Mouse (Mus musculus) liver, adult (tissue): ENCODE data around the gene Tlx2.

ENCODE experiments used
- GATA4 ChIP-seq: IDR thresholded peaks from 2 replicates; pipeline ENCODE4 v1.6.1; 2014; ENCODE audit warnings: mild to moderate bottlenecking, low read length; ENCODE audit not compliant: insufficient replicate concordance

The Tlx2 gene

GRCm38 (mm10) chr6:83053136-83053960, 16.7 kb downstream of the Tlx2 start:
- no peak for TF ChIP-seq GATA4

GRCm38 (mm10) chr6:83049367-83049766, 20.7 kb downstream of the Tlx2 start:
- TF ChIP-seq GATA4 = no peak

GRCm38 (mm10) chr6:83044742-83045141, 25.4 kb downstream of the Tlx2 start:
- TF ChIP-seq GATA4 = no peak

- TF ChIP-seq GATA4 = no peak
These were observed 26.1 kb downstream of the Tlx2 start for GRCm38 (mm10) chr6:83043993-83044392.

GRCm38 (mm10) chr6:83043561-83043960, 26.5 kb downstream of the Tlx2 start:
- no peak for TF ChIP-seq GATA4

- TF ChIP-seq GATA4 = no peak
These were observed 29.5 kb downstream of the Tlx2 start for GRCm38 (mm10) chr6:83040601-83041000.

GRCm38 (mm10) chr6:83038496-83039012, 31.5 kb downstream of the Tlx2 start:
- TF ChIP-seq GATA4 = no peak

GRCm38 (mm10) chr6:83037188-83037587, 32.9 kb downstream of the Tlx2 start:
- no peak for TF ChIP-seq GATA4

GRCm38 (mm10) chr6:83034463-83035055, 35.5 kb downstream of the Tlx2 start:
- TF ChIP-seq GATA4 = no peak

GRCm38 (mm10) chr6:83033249-83034185, 36.6 kb downstream of the Tlx2 start, which contains the start of the genes Dok1 and Loxl3:
Gene Dok1, minus strand, starts transcription at chr6:83033471.
Gene Loxl3, plus strand, starts transcription at chr6:83034173.
- no peak for TF ChIP-seq GATA4

GRCm38 (mm10) chr6:83032769-83033191, 37.3 kb downstream of the Tlx2 start:
- no peak for TF ChIP-seq GATA4

- no peak for TF ChIP-seq GATA4
These were observed 38.0 kb downstream of the Tlx2 start for GRCm38 (mm10) chr6:83031921-83032590.

GRCm38 (mm10) chr6:83031111-83031510, 39.0 kb downstream of the Tlx2 start:
- TF ChIP-seq GATA4 = no peak

- no peak for TF ChIP-seq GATA4
These were observed 40.3 kb downstream of the Tlx2 start for GRCm38 (mm10) chr6:83029777-83030176.

GRCm38 (mm10) chr6:83027706-83028105, 42.4 kb downstream of the Tlx2 start:
- TF ChIP-seq GATA4 = no peak

- no peak for TF ChIP-seq GATA4
These were observed 42.8 kb downstream of the Tlx2 start for GRCm38 (mm10) chr6:83027293-83027692.
